Mouse (Mus musculus): ENCODE data around the gene Vti1a.
A peak's percentile ranks its signal among the peaks of the same experiment; 100 is the strongest.

DNA sequence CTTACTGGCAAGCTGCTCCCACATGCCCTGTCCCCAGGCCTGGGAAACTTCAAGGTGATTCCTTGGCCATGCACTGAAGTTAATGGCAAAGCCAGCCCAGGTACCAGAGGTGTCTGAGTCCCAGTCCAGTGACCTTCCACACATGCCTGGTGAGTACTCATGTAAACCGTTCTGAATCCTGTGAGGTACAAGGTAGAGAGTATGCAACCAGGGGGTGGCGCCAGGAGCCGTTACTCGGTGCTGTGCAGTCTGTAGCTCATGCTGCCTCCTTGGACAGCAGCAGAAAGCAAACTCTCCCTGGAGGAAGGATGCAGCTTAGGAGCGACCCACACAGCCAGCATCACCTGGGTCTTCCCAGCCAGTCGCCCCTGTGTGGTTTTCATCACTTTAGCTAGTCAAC, 221.6 kb downstream of the Vti1a start:
- TF ChIP-seq POLR2A (IDR thresholded peaks at IDR 0.05; ENCODE audit: borderline replicate concordance, extremely low read depth, insufficient read depth, insufficient read length, poor library complexity, severe bottlenecking) (no peak), CTCF (IDR thresholded peaks at IDR 0.05; ENCODE audit: borderline replicate concordance, extremely low read depth, insufficient read depth, insufficient read length) (peak; percentile 57)
